Mouse (Mus musculus): ENCODE data around the gene Rsph6a. TPM values are rescaled to one million over a fixed set of nuclear protein-coding genes. Genes with fewer than 3 reads are reported as not detected.
A peak's percentile ranks its signal among the peaks of the same experiment; 100 is the strongest.

The Rsph6a gene
- polyA plus RNA-seq, 1 experiment = not detected

DNA sequence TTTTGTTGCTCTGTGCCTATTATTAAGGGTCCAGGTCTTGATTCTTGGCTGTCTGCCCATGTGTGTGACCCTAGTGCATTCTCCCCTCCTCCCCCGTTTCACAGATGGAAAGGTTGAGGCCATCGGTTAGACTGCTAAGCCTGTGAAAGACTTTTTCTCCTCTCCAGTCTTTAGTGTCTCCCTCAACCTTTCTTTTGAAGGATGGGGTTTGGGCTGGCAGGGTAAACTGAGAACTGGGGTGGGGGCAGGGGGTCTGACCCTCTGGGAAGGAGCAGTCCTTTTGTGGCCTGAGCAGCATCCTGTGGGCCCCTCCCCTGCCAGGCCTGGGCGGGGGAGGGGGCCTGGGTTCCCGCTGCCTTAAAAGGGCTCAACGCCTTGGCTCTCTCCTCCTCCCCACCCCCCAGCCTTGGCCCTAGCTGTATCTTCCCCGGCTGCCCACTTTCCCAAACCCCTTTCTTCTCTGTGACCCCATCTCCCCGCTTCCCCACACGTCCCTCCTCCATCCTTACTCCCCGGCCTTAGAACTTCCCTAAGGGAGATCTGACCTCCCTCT lies 30.5 kb downstream of the Rsph6a start:
- H3K36me3 ChIP-seq (replicated peaks; ENCODE audit: low read length) = peaks cover 24% of the 10 kb centered on the region
- no peak overlapping the region for H3K4me3 ChIP-seq (replicated peaks)
- peaks cover 98% of the 10 kb centered on the region for H3K27me3 ChIP-seq (replicated peaks)
- no peaks in the 10 kb centered on the region for H3K9me3 ChIP-seq
- no peak for TF ChIP-seq FLI1 (IDR thresholded peaks at IDR 0.05; ENCODE audit: low read length)
- TF ChIP-seq GATA1 (IDR thresholded peaks at IDR 0.05; ENCODE audit: borderline replicate concordance, low read length) = no peak
- peaks cover 62% of the 10 kb centered on the region for H3K4me1 ChIP-seq

DNA sequence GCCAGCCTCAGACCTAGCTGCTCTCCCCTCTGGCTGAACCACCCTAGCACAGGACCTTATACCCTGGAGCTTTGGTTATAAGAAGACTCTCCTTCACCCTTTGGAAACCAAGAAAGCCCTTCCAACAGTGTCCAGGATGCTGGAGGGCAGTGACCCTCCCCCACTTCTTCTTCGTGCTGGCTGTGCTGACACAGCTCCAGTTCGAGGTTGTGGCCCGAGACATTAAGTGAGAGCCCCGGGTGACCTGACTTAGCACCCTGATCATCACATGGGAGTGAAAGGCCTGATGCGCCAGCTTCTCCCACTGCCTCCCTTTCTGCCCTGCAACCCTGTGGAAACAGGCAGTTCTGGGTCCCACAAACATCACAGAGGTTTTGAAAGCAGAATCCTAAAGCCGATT lies 31.0 kb downstream of the Rsph6a start:
- no peaks in the 10 kb centered on the region for H3K9me3 ChIP-seq
- peaks cover 57% of the 10 kb centered on the region for H3K4me1 ChIP-seq
- no peak overlapping the region for H3K4me3 ChIP-seq (replicated peaks)
- H3K36me3 ChIP-seq (replicated peaks; ENCODE audit: low read length) = peaks cover 19% of the 10 kb centered on the region
- H3K27me3 ChIP-seq (replicated peaks) = peaks cover 98% of the 10 kb centered on the region
- no peak for TF ChIP-seq FLI1 (IDR thresholded peaks at IDR 0.05; ENCODE audit: low read length)
- TF ChIP-seq GATA1 (IDR thresholded peaks at IDR 0.05; ENCODE audit: borderline replicate concordance, low read length) = no peak

- no peaks in the 10 kb centered on the region for H3K9me3 ChIP-seq
These were observed 31.6 kb downstream of the Rsph6a start for GRCm38 (mm10) chr7:19086042-19086441.

DNA sequence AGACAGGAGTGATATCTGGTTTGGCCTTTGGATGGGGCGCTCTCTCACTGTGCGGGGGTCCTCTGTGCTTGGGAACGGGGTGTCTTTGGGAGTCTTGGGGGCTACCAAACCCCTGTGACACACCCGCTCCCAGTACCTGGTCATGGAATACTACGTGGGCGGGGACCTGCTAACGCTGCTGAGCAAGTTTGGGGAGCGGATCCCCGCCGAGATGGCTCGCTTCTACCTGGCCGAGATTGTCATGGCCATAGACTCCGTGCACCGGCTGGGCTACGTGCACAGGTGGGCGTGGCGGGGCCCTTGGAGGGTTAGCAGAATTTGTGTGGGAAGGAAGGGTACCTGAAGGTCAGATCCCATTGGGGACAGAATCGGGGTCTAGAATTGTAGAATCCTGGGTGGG lies 32.3 kb downstream of the Rsph6a start:
- Histone ChIP-seq H3K27me3 (replicated peaks) (peaks cover 98% of the 10 kb centered on the region), H3K4me3 (replicated peaks) (no peak overlapping the region), H3K9me3 (no peaks in the 10 kb centered on the region), H3K4me1 (peaks cover 51% of the 10 kb centered on the region), H3K36me3 (replicated peaks; ENCODE audit: low read length) (peaks cover 6% of the 10 kb centered on the region)
- TF ChIP-seq GATA1 (IDR thresholded peaks at IDR 0.05; ENCODE audit: borderline replicate concordance, low read length) (no peak), FLI1 (IDR thresholded peaks at IDR 0.05; ENCODE audit: low read length) (no peak)

More at GRCm38 (mm10) chr7:19086042-19086441, 31.6 kb downstream of the Rsph6a start:
- H3K4me1 ChIP-seq = peaks cover 51% of the 10 kb centered on the region
- peaks cover 14% of the 10 kb centered on the region for H3K36me3 ChIP-seq (replicated peaks; ENCODE audit: low read length)
- no peak for TF ChIP-seq FLI1 (IDR thresholded peaks at IDR 0.05; ENCODE audit: low read length)
- TF ChIP-seq GATA1 (IDR thresholded peaks at IDR 0.05; ENCODE audit: borderline replicate concordance, low read length) = no peak
- H3K4me3 ChIP-seq (replicated peaks) = peak overlapping the region; percentile 8
- H3K27me3 ChIP-seq (replicated peaks) = peaks cover 98% of the 10 kb centered on the region

DNA sequence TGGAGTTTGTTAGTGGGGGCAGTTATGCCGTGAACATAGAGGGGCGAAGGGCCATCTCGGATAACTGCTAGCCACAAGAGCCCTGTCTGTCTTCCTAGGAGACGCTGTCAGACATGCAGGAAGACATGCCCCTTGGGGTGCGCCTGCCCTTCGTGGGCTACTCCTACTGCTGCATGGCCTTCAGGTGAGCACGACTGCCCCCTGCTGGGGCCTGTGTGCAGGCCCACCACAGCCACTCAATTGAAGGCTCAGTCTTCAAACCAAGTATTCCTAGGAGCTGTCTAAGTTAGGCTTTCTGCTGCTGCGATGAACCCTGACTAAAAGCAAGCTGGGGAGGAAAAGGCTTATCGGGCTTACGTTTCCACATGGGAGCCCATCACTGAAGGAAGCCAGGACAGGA lies 34.3 kb downstream of the Rsph6a start:
- no peaks in the 10 kb centered on the region for H3K36me3 ChIP-seq (replicated peaks; ENCODE audit: low read length)
- H3K27me3 ChIP-seq (replicated peaks) = peaks cover 89% of the 10 kb centered on the region
- no peak for TF ChIP-seq GATA1 (IDR thresholded peaks at IDR 0.05; ENCODE audit: borderline replicate concordance, low read length)
- H3K9me3 ChIP-seq = no peaks in the 10 kb centered on the region
- H3K4me1 ChIP-seq = peaks cover 61% of the 10 kb centered on the region
- peak overlapping the region; percentile 73 for H3K4me3 ChIP-seq (replicated peaks)

- TF ChIP-seq FLI1 (IDR thresholded peaks at IDR 0.05; ENCODE audit: low read length) (no peak), GATA1 (IDR thresholded peaks at IDR 0.05; ENCODE audit: borderline replicate concordance, low read length) (no peak)
- peaks cover 8% of the 10 kb centered on the region for H3K36me3 ChIP-seq (replicated peaks; ENCODE audit: low read length)
- no peak overlapping the region for H3K4me3 ChIP-seq (replicated peaks)
- no peaks in the 10 kb centered on the region for H3K9me3 ChIP-seq
- H3K27me3 ChIP-seq (replicated peaks) = peaks cover 62% of the 10 kb centered on the region
- H3K4me1 ChIP-seq = peaks cover 51% of the 10 kb centered on the region
These were observed 37.4 kb downstream of the Rsph6a start for GRCm38 (mm10) chr7:19091913-19092312.

- TF ChIP-seq GATA1 (IDR thresholded peaks at IDR 0.05; ENCODE audit: borderline replicate concordance, low read length) (no peak), FLI1 (IDR thresholded peaks at IDR 0.05; ENCODE audit: low read length) (no peak)
- peaks cover 57% of the 10 kb centered on the region for H3K4me1 ChIP-seq
- peaks cover 15% of the 10 kb centered on the region for H3K36me3 ChIP-seq (replicated peaks; ENCODE audit: low read length)
- H3K4me3 ChIP-seq (replicated peaks) = peak overlapping the region; percentile 93
- peaks cover 59% of the 10 kb centered on the region for H3K27me3 ChIP-seq (replicated peaks)
- H3K9me3 ChIP-seq = no peaks in the 10 kb centered on the region
These were observed 38.1 kb downstream of the Rsph6a start for GRCm38 (mm10) chr7:19092381-19093173.

GRCm38 (mm10) chr7:19093174-19093521 lies 38.7 kb downstream of the Rsph6a start:
- peaks cover 58% of the 10 kb centered on the region for H3K4me1 ChIP-seq
- TF ChIP-seq GATA1 (IDR thresholded peaks at IDR 0.05; ENCODE audit: borderline replicate concordance, low read length) = no peak
- TF ChIP-seq FLI1 (IDR thresholded peaks at IDR 0.05; ENCODE audit: low read length) = no peak
- peaks cover 20% of the 10 kb centered on the region for H3K36me3 ChIP-seq (replicated peaks; ENCODE audit: low read length)
- H3K9me3 ChIP-seq = no peaks in the 10 kb centered on the region
- H3K4me3 ChIP-seq (replicated peaks) = peak overlapping the region; percentile 93
- H3K27me3 ChIP-seq (replicated peaks) = peaks cover 53% of the 10 kb centered on the region

- Histone ChIP-seq H3K27me3 (replicated peaks) (peaks cover 50% of the 10 kb centered on the region), H3K9me3 (no peaks in the 10 kb centered on the region), H3K4me1 (peaks cover 58% of the 10 kb centered on the region), H3K36me3 (replicated peaks; ENCODE audit: low read length) (peaks cover 21% of the 10 kb centered on the region), H3K4me3 (replicated peaks) (peak overlapping the region; percentile 93)
- TF ChIP-seq FLI1 (IDR thresholded peaks at IDR 0.05; ENCODE audit: low read length) (no peak), GATA1 (IDR thresholded peaks at IDR 0.05; ENCODE audit: borderline replicate concordance, low read length) (no peak)
These were observed 39.3 kb downstream of the Rsph6a start for GRCm38 (mm10) chr7:19093537-19094385.

DNA sequence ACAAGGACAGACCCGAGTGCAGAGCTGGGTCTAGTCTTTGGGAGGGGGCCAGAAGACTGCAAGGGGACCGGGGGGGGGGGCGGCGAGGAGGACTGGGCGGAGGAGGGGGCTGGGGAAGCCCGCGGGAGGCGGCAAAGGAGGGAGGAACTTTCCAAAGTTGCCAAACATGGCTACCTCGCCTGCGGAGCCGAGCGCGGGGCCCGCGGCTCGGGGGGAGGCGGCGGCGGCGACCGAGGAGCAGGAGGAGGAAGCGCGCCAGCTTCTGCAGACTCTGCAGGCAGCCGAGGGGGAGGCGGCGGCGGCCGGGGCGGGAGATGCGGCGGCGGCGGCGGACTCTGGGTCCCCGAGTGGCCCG lies 40.0 kb downstream of the Rsph6a start, which contains the start of gene Six5:
Gene Six5 (plus strand): TSS at position 124 of the 355 bp plus-strand sequence.
- peaks cover 47% of the 10 kb centered on the region for H3K27me3 ChIP-seq (replicated peaks)
- H3K9me3 ChIP-seq = no peaks in the 10 kb centered on the region
- TF ChIP-seq GATA1 (IDR thresholded peaks at IDR 0.05; ENCODE audit: borderline replicate concordance, low read length) (no peak), FLI1 (IDR thresholded peaks at IDR 0.05; ENCODE audit: low read length) (no peak)
- peaks cover 60% of the 10 kb centered on the region for H3K4me1 ChIP-seq
- peak within 1 kb of the TSS; percentile 93 for H3K4me3 ChIP-seq (replicated peaks)
- H3K36me3 ChIP-seq (replicated peaks; ENCODE audit: low read length) = peaks cover 21% of the 10 kb centered on the region
